Mouse (Mus musculus): Measurements from ENCODE around the gene Fbxl13. TPM values are rescaled to one million over a fixed set of nuclear protein-coding genes. Genes with fewer than 3 reads are reported as not detected.

The Fbxl13 gene
- 0.31 and 0.58 TPM in 2 replicates for polyA plus RNA-seq (2015; fragmentation: Nextera tagmentation; extraction: Ambion mirVana)

GRCm38 (mm10) chr5:21645439-21646132 lies at the start of gene Fbxl13, which contains the start of gene Armc10:
TSS of gene Fbxl13 (minus strand) at chr5:21645634.
TSS of gene Armc10 (plus strand) at chr5:21645813.
- peaks cover 23% of the 10 kb centered on the region for H3K4me1 ChIP-seq (replicated peaks)
- peak; percentile 96 for ATAC-seq (ENCODE audit: low FRiP score)
- peak within 1 kb of the TSS; percentile 86 for H3K4me2 ChIP-seq
- H3K27ac ChIP-seq = peak within 1 kb of the TSS; percentile 96
- no peaks in the 10 kb centered on the region for H3K9me3 ChIP-seq
- peaks cover 26% of the 10 kb centered on the region for H3K36me3 ChIP-seq
- 2% methylated on average over 37 of the region's 40 CpGs for WGBS
- H3K9ac ChIP-seq = peak within 1 kb of the TSS; percentile 97
- H3K4me3 ChIP-seq = peak within 1 kb of the TSS; percentile 87
- H3K27me3 ChIP-seq = 0 out of 2 replicates have a peak, but pooled peaks cover 3% of the 10 kb centered on the region

- no peaks in the 10 kb centered on the region for H3K27me3 ChIP-seq
- H3K9me3 ChIP-seq = no peaks in the 10 kb centered on the region
- no peak overlapping the region for H3K9ac ChIP-seq
- no peak overlapping the region for H3K27ac ChIP-seq
- no peak overlapping the region for H3K4me3 ChIP-seq
- H3K36me3 ChIP-seq = no peaks in the 10 kb centered on the region
- 93% methylated on average over 3 of the region's 3 CpGs for WGBS
- H3K4me2 ChIP-seq = no peak overlapping the region
- ATAC-seq (ENCODE audit: low FRiP score) = no peak; the same call in 1 of the 2 replicates
- peaks cover 3% of the 10 kb centered on the region; the same call in 1 of the 2 replicates for H3K4me1 ChIP-seq (replicated peaks)
These were observed 49.5 kb upstream of the Fbxl13 start for GRCm38 (mm10) chr5:21694854-21695490.

GRCm38 (mm10) chr5:21693372-21693870 lies 48.0 kb upstream of the Fbxl13 start:
- Histone ChIP-seq H3K27ac (no peak overlapping the region), H3K36me3 (peaks cover 7% of the 10 kb centered on the region; the same call in 1 of the 2 replicates), H3K9ac (no peak overlapping the region), H3K4me1 (replicated peaks) (no peaks in the 10 kb centered on the region), H3K27me3 (no peaks in the 10 kb centered on the region), H3K4me3 (no peak overlapping the region), H3K9me3 (no peaks in the 10 kb centered on the region), H3K4me2 (no peak overlapping the region)
- ATAC-seq (ENCODE audit: low FRiP score) = no peak
- 82% methylated on average over 3 of the region's 3 CpGs for WGBS

GRCm38 (mm10) chr5:21692230-21692629 lies 46.8 kb upstream of the Fbxl13 start:
- no peak overlapping the region for H3K9ac ChIP-seq
- no peaks in the 10 kb centered on the region for H3K27me3 ChIP-seq
- no peak overlapping the region for H3K4me2 ChIP-seq
- no peak overlapping the region for H3K27ac ChIP-seq
- no peaks in the 10 kb centered on the region for H3K9me3 ChIP-seq
- ATAC-seq (ENCODE audit: low FRiP score) = no peak
- WGBS = 93% methylated on average over 5 of the region's 5 CpGs
- no peaks in the 10 kb centered on the region for H3K4me1 ChIP-seq (replicated peaks)
- H3K36me3 ChIP-seq = peaks cover 7% of the 10 kb centered on the region; the same call in 1 of the 2 replicates
- no peak overlapping the region for H3K4me3 ChIP-seq

GRCm38 (mm10) chr5:21687042-21687441 lies 41.6 kb upstream of the Fbxl13 start:
- Histone ChIP-seq H3K9ac (no peak overlapping the region), H3K27ac (no peak overlapping the region), H3K36me3 (peaks cover 13% of the 10 kb centered on the region), H3K27me3 (no peaks in the 10 kb centered on the region), H3K4me2 (no peak overlapping the region), H3K9me3 (no peaks in the 10 kb centered on the region), H3K4me1 (replicated peaks) (no peaks in the 10 kb centered on the region), H3K4me3 (no peak overlapping the region)
- no peak for ATAC-seq (ENCODE audit: low FRiP score)
- 57% methylated on average over 4 of the region's 4 CpGs for WGBS

- 75% methylated on average over 10 of the region's 10 CpGs for WGBS
- no peaks in the 10 kb centered on the region for H3K27me3 ChIP-seq
- H3K27ac ChIP-seq = no peak overlapping the region
- no peak for ATAC-seq (ENCODE audit: low FRiP score)
- H3K4me2 ChIP-seq = no peak overlapping the region
- H3K9me3 ChIP-seq = no peaks in the 10 kb centered on the region
- H3K4me3 ChIP-seq = no peak overlapping the region
- H3K9ac ChIP-seq = no peak overlapping the region
- no peaks in the 10 kb centered on the region for H3K4me1 ChIP-seq (replicated peaks)
- peaks cover 13% of the 10 kb centered on the region for H3K36me3 ChIP-seq
These were observed 39.6 kb upstream of the Fbxl13 start for GRCm38 (mm10) chr5:21685001-21685400.

GRCm38 (mm10) chr5:21683811-21684210 lies 38.4 kb upstream of the Fbxl13 start:
- Histone ChIP-seq H3K4me3 (no peak overlapping the region), H3K36me3 (peaks cover 7% of the 10 kb centered on the region), H3K9me3 (no peaks in the 10 kb centered on the region), H3K27ac (no peak overlapping the region), H3K27me3 (no peaks in the 10 kb centered on the region), H3K9ac (no peak overlapping the region), H3K4me1 (replicated peaks) (no peaks in the 10 kb centered on the region), H3K4me2 (no peak overlapping the region)
- 94% methylated on average over 9 of the region's 9 CpGs for WGBS
- no peak for ATAC-seq (ENCODE audit: low FRiP score)

- no peaks in the 10 kb centered on the region for H3K27me3 ChIP-seq
- H3K9me3 ChIP-seq = no peaks in the 10 kb centered on the region
- H3K27ac ChIP-seq = no peak overlapping the region
- H3K36me3 ChIP-seq = peaks cover 12% of the 10 kb centered on the region; the same call in 1 of the 2 replicates
- H3K4me3 ChIP-seq = no peak overlapping the region
- H3K9ac ChIP-seq = no peak overlapping the region
- 91% methylated on average over 5 of the region's 5 CpGs for WGBS
- no peaks in the 10 kb centered on the region for H3K4me1 ChIP-seq (replicated peaks)
- no peak overlapping the region for H3K4me2 ChIP-seq
- no peak for ATAC-seq (ENCODE audit: low FRiP score)
These were observed 35.5 kb upstream of the Fbxl13 start for GRCm38 (mm10) chr5:21680940-21681339.

GRCm38 (mm10) chr5:21680029-21680428 lies 34.6 kb upstream of the Fbxl13 start:
- WGBS = 63% methylated on average over 4 of the region's 4 CpGs
- no peak overlapping the region for H3K27ac ChIP-seq
- H3K27me3 ChIP-seq = no peaks in the 10 kb centered on the region
- no peak overlapping the region for H3K9ac ChIP-seq
- H3K4me1 ChIP-seq (replicated peaks) = no peaks in the 10 kb centered on the region; the same call in 1 of the 2 replicates
- H3K4me2 ChIP-seq = no peak overlapping the region
- peaks cover 20% of the 10 kb centered on the region; the same call in 1 of the 2 replicates for H3K36me3 ChIP-seq
- ATAC-seq (ENCODE audit: low FRiP score) = no peak
- H3K4me3 ChIP-seq = no peak overlapping the region
- no peaks in the 10 kb centered on the region for H3K9me3 ChIP-seq

GRCm38 (mm10) chr5:21678363-21678762 lies 32.9 kb upstream of the Fbxl13 start:
- 95% methylated on average over 9 of the region's 9 CpGs for WGBS
- no peak overlapping the region for H3K9ac ChIP-seq
- H3K4me3 ChIP-seq = no peak overlapping the region
- peaks cover 5% of the 10 kb centered on the region for H3K4me1 ChIP-seq (replicated peaks)
- no peaks in the 10 kb centered on the region for H3K9me3 ChIP-seq
- H3K27ac ChIP-seq = no peak overlapping the region
- no peak for ATAC-seq (ENCODE audit: low FRiP score)
- no peaks in the 10 kb centered on the region for H3K27me3 ChIP-seq
- no peak overlapping the region for H3K4me2 ChIP-seq
- peaks cover 21% of the 10 kb centered on the region for H3K36me3 ChIP-seq

GRCm38 (mm10) chr5:21677939-21678338 lies 32.5 kb upstream of the Fbxl13 start:
- H3K4me3 ChIP-seq = no peak overlapping the region
- no peak overlapping the region for H3K9ac ChIP-seq
- H3K27ac ChIP-seq = no peak overlapping the region
- H3K27me3 ChIP-seq = no peaks in the 10 kb centered on the region
- no peak for ATAC-seq (ENCODE audit: low FRiP score)
- peaks cover 8% of the 10 kb centered on the region for H3K4me1 ChIP-seq (replicated peaks)
- H3K9me3 ChIP-seq = no peaks in the 10 kb centered on the region
- 95% methylated on average over 6 of the region's 6 CpGs for WGBS
- peaks cover 21% of the 10 kb centered on the region for H3K36me3 ChIP-seq
- H3K4me2 ChIP-seq = no peak overlapping the region

- Histone ChIP-seq H3K9me3 (no peaks in the 10 kb centered on the region), H3K9ac (no peak overlapping the region), H3K4me2 (no peak overlapping the region), H3K27me3 (no peaks in the 10 kb centered on the region), H3K36me3 (peaks cover 21% of the 10 kb centered on the region), H3K4me1 (replicated peaks) (peaks cover 8% of the 10 kb centered on the region), H3K4me3 (no peak overlapping the region), H3K27ac (no peak overlapping the region)
- no peak for ATAC-seq (ENCODE audit: low FRiP score)
- 96% methylated on average over 23 of the region's 23 CpGs for whole genome bisulfite sequencing
These were observed 30.1 kb upstream of the Fbxl13 start for GRCm38 (mm10) chr5:21675494-21675893.

Measured in hindbrain, embryonic 13.5 days (tissue).